Mouse (Mus musculus) limb, embryonic 10.5 days (tissue): ENCODE data around the gene Tnrc18. TPM values are rescaled to one million over a fixed set of nuclear protein-coding genes. Genes with fewer than 3 reads are reported as not detected.

Experiments
- DNase-seq: peaks from one replicate; pipeline ENCODE4 v3.0.0-alpha.2; 2017; ENCODE audit warnings: low spot score
- H3K27ac ChIP-seq: fragments of 300-500 bp; sonication (generic); 2 replicates; pipeline ENCODE4 v1.5.1; 2016; ENCODE audit warnings: mild to moderate bottlenecking
- H3K27me3 ChIP-seq: fragments of 300-500 bp; sonication (generic); 2 replicates; pipeline ENCODE4 v1.6.1; 2016; ENCODE audit warnings: low read depth, mild to moderate bottlenecking; ENCODE audit not compliant: poor library complexity, severe bottlenecking
- H3K36me3 ChIP-seq: fragments of 300-500 bp; sonication (generic); 2 replicates; pipeline ENCODE4 v1.6.1; 2016; ENCODE audit warnings: mild to moderate bottlenecking, moderate library complexity
- H3K4me1 ChIP-seq: fragments of 300-500 bp; sonication (generic); 2 replicates; pipeline ENCODE4 v1.6.1; 2016
- H3K4me3 ChIP-seq: fragments of 300-500 bp; sonication (generic); 2 replicates; pipeline ENCODE4 v1.5.1; 2016; ENCODE audit warnings: mild to moderate bottlenecking, moderate library complexity
- H3K9me3 ChIP-seq: fragments of 300-500 bp; sonication (generic); replicated peaks from 2 replicates; pipeline ENCODE4 v1.6.1; 2016; ENCODE audit warnings: mild to moderate bottlenecking
- WGBS: fragments of 180-500 bp; shearing (Covaris S2); methylation state at CpG from one replicate; pipeline ENCODE4 v1.1.7; 2016; 5-methylcytosine and 5-hydroxymethylcytosine counted together
- polyA plus RNA-seq: library from polyadenylated mRNA; unstranded; fragments of >200 nt; fragmentation: Nextera tagmentation; extraction: Ambion mirVana; gene quantifications from 2 replicates; pipeline ENCODE4 v1.2.1, GENCODE M21; 2016

The Tnrc18 gene
- polyA plus RNA-seq, 1 experiment from 2014 or later: 39.0 TPM

GRCm38 (mm10) chr5:142696258-142696657 is 121.2 kb downstream of the Tnrc18 start:
- 45% methylated on average over 6 of the region's 6 CpGs for WGBS
- peaks cover 24% of the 10 kb centered on the region for H3K27me3 ChIP-seq
- no peak overlapping the region for H3K4me3 ChIP-seq
- peaks cover 10% of the 10 kb centered on the region for H3K4me1 ChIP-seq
- H3K36me3 ChIP-seq: no peaks in the 10 kb centered on the region
- no peak for DNase-seq
- H3K27ac ChIP-seq: no peak overlapping the region
- H3K9me3 ChIP-seq: no peaks in the 10 kb centered on the region

- 0 out of 2 replicates have a peak, but pooled peaks cover 7% of the 10 kb centered on the region for H3K4me1 ChIP-seq
- no peaks in the 10 kb centered on the region for H3K9me3 ChIP-seq
- H3K4me3 ChIP-seq: no peak overlapping the region
- no peaks in the 10 kb centered on the region for H3K36me3 ChIP-seq
- 14% methylated on average over 12 of the region's 12 CpGs for WGBS
- no peak overlapping the region for H3K27ac ChIP-seq
- DNase-seq: peak; percentile 86
- H3K27me3 ChIP-seq: peaks cover 10% of the 10 kb centered on the region; the same call in 1 of the 2 replicates
Measured at GRCm38 (mm10) chr5:142694627-142695340, 122.7 kb downstream of the Tnrc18 start.

GRCm38 (mm10) chr5:142693738-142694430 is 123.6 kb downstream of the Tnrc18 start:
- Histone ChIP-seq H3K27me3 (peaks cover 9% of the 10 kb centered on the region; the same call in 1 of the 2 replicates), H3K9me3 (no peaks in the 10 kb centered on the region), H3K27ac (no peak overlapping the region), H3K4me3 (no peak overlapping the region), H3K4me1 (0 out of 2 replicates have a peak, but pooled peaks cover 7% of the 10 kb centered on the region), H3K36me3 (no peaks in the 10 kb centered on the region)
- no peak for DNase-seq
- 58% methylated on average over 8 of the region's 8 CpGs for WGBS

- Histone ChIP-seq H3K36me3 (no peaks in the 10 kb centered on the region), H3K27me3 (peaks cover 9% of the 10 kb centered on the region; the same call in 1 of the 2 replicates), H3K9me3 (no peaks in the 10 kb centered on the region), H3K4me1 (0 out of 2 replicates have a peak, but pooled peaks cover 7% of the 10 kb centered on the region), H3K4me3 (no peak overlapping the region), H3K27ac (no peak overlapping the region)
- 79% methylated on average over 12 of the region's 12 CpGs for WGBS
- DNase-seq: no peak
Measured at GRCm38 (mm10) chr5:142692971-142693737, 124.3 kb downstream of the Tnrc18 start.

GRCm38 (mm10) chr5:142692248-142692647 is 125.2 kb downstream of the Tnrc18 start, which contains the start of gene Slc29a4:
Gene Slc29a4 (plus strand): TSS chr5:142692512.
- no peaks in the 10 kb centered on the region for H3K36me3 ChIP-seq
- no peak within 1 kb of the TSS for H3K27ac ChIP-seq
- no peaks in the 10 kb centered on the region for H3K9me3 ChIP-seq
- H3K4me1 ChIP-seq: 0 out of 2 replicates have a peak, but pooled peaks cover 7% of the 10 kb centered on the region
- WGBS: 65% methylated on average over 14 of the region's 14 CpGs
- no peak for DNase-seq
- peaks cover 9% of the 10 kb centered on the region; the same call in 1 of the 2 replicates for H3K27me3 ChIP-seq
- no peak within 1 kb of the TSS for H3K4me3 ChIP-seq

GRCm38 (mm10) chr5:142690343-142690742 is 127.1 kb downstream of the Tnrc18 start:
- Histone ChIP-seq H3K36me3 (no peaks in the 10 kb centered on the region), H3K9me3 (no peaks in the 10 kb centered on the region), H3K27me3 (peaks cover 5% of the 10 kb centered on the region; the same call in 1 of the 2 replicates), H3K4me1 (0 out of 2 replicates have a peak, but pooled peaks cover 4% of the 10 kb centered on the region), H3K27ac (no peak overlapping the region), H3K4me3 (no peak overlapping the region)
- 92% methylated on average over 3 of the region's 3 CpGs for WGBS
- no peak for DNase-seq

- Histone ChIP-seq H3K27ac (no peak overlapping the region), H3K36me3 (no peaks in the 10 kb centered on the region), H3K4me1 (0 out of 2 replicates have a peak, but pooled peaks cover 4% of the 10 kb centered on the region), H3K9me3 (no peaks in the 10 kb centered on the region), H3K27me3 (no peaks in the 10 kb centered on the region), H3K4me3 (no peak overlapping the region)
- DNase-seq: no peak
- 67% methylated on average over 6 of the region's 6 CpGs for WGBS
Measured at GRCm38 (mm10) chr5:142688866-142689265, 128.6 kb downstream of the Tnrc18 start.

GRCm38 (mm10) chr5:142682529-142682928 is 134.9 kb downstream of the Tnrc18 start:
- WGBS: 88% methylated on average over 5 of the region's 5 CpGs

GRCm38 (mm10) chr5:142681911-142682310 is 135.6 kb downstream of the Tnrc18 start:
- 88% methylated on average over 3 of the region's 3 CpGs for WGBS
- H3K9me3 ChIP-seq: no peaks in the 10 kb centered on the region
- no peak for DNase-seq

More at GRCm38 (mm10) chr5:142682529-142682928, 134.9 kb downstream of the Tnrc18 start:
- H3K36me3 ChIP-seq: no peaks in the 10 kb centered on the region
- H3K4me3 ChIP-seq: no peak overlapping the region
- H3K4me1 ChIP-seq: no peaks in the 10 kb centered on the region
- H3K9me3 ChIP-seq: no peaks in the 10 kb centered on the region
- DNase-seq: no peak
- H3K27ac ChIP-seq: no peak overlapping the region
- no peaks in the 10 kb centered on the region for H3K27me3 ChIP-seq

GRCm38 (mm10) chr5:142679065-142679464 is 138.4 kb downstream of the Tnrc18 start:
- WGBS: 88% methylated on average over 1 of the region's 1 CpGs
- H3K36me3 ChIP-seq: no peaks in the 10 kb centered on the region
- no peak for DNase-seq

More at GRCm38 (mm10) chr5:142681911-142682310, 135.6 kb downstream of the Tnrc18 start:
- Histone ChIP-seq H3K36me3 (no peaks in the 10 kb centered on the region), H3K4me3 (no peak overlapping the region), H3K27ac (no peak overlapping the region), H3K27me3 (no peaks in the 10 kb centered on the region), H3K4me1 (no peaks in the 10 kb centered on the region)

GRCm38 (mm10) chr5:142678141-142678571 is 139.3 kb downstream of the Tnrc18 start:
- WGBS: 73% methylated on average over 7 of the region's 7 CpGs
- no peaks in the 10 kb centered on the region for H3K4me1 ChIP-seq
- H3K9me3 ChIP-seq: no peaks in the 10 kb centered on the region
- H3K4me3 ChIP-seq: no peak overlapping the region
- no peaks in the 10 kb centered on the region for H3K27me3 ChIP-seq
- no peak overlapping the region for H3K27ac ChIP-seq
- H3K36me3 ChIP-seq: no peaks in the 10 kb centered on the region
- no peak for DNase-seq

More at GRCm38 (mm10) chr5:142679065-142679464, 138.4 kb downstream of the Tnrc18 start:
- Histone ChIP-seq H3K4me1 (no peaks in the 10 kb centered on the region), H3K27ac (no peak overlapping the region), H3K9me3 (no peaks in the 10 kb centered on the region), H3K4me3 (no peak overlapping the region), H3K27me3 (no peaks in the 10 kb centered on the region)
